Mouse (Mus musculus) R1 (cell line): ENCODE results near the gene Bhlhe41.

ENCODE experiments used
- DNase-seq: peaks from one replicate; pipeline ENCODE4 v3.0.0-alpha.2; 2018; ENCODE audit warnings: low read depth, low spot score

Gene Bhlhe41

GRCm38 (mm10) chr6:145846076-145846475 lies 19.3 kb downstream of the Bhlhe41 start:
- DNase-seq = no peak

GRCm38 (mm10) chr6:145845611-145846010 lies 19.7 kb downstream of the Bhlhe41 start:
- DNase-seq = no peak

GRCm38 (mm10) chr6:145835359-145835758 lies 30.0 kb downstream of the Bhlhe41 start:
- DNase-seq = no peak

GRCm38 (mm10) chr6:145832927-145833326 lies 32.4 kb downstream of the Bhlhe41 start:
- no peak for DNase-seq

GRCm38 (mm10) chr6:145830617-145831016 lies 34.7 kb downstream of the Bhlhe41 start:
- no peak for DNase-seq

GRCm38 (mm10) chr6:145830117-145830516 lies 35.2 kb downstream of the Bhlhe41 start:
- peak; percentile 44 for DNase-seq

GRCm38 (mm10) chr6:145829062-145829835 lies 36.1 kb downstream of the Bhlhe41 start:
- no peak for DNase-seq

GRCm38 (mm10) chr6:145826305-145826704 lies 39.1 kb downstream of the Bhlhe41 start:
- no peak for DNase-seq

GRCm38 (mm10) chr6:145823588-145824234 lies 41.6 kb downstream of the Bhlhe41 start:
- peak; percentile 59 for DNase-seq

GRCm38 (mm10) chr6:145823103-145823502 lies 42.3 kb downstream of the Bhlhe41 start:
- peak; percentile 84 for DNase-seq

- no peak for DNase-seq
These were observed 43.1 kb downstream of the Bhlhe41 start for GRCm38 (mm10) chr6:145822218-145822617.

- no peak for DNase-seq
These were observed 46.2 kb downstream of the Bhlhe41 start for GRCm38 (mm10) chr6:145819151-145819550.

GRCm38 (mm10) chr6:145815200-145815599 lies 50.2 kb downstream of the Bhlhe41 start:
- DNase-seq = peak; percentile 68

- DNase-seq = no peak
These were observed 54.2 kb downstream of the Bhlhe41 start for GRCm38 (mm10) chr6:145811174-145811573.

GRCm38 (mm10) chr6:145810015-145810414 lies 55.3 kb downstream of the Bhlhe41 start:
- no peak for DNase-seq

- no peak for DNase-seq
These were observed 55.8 kb downstream of the Bhlhe41 start for GRCm38 (mm10) chr6:145809566-145809965.
